Mouse (Mus musculus) midbrain, embryonic 11.5 days (tissue): Measurements from ENCODE around the gene Cyct. TPM values are rescaled to one million over a fixed set of nuclear protein-coding genes. Genes with fewer than 3 reads are reported as not detected.
A peak's percentile ranks its signal among the peaks of the same experiment; 100 is the strongest.

Source experiments
- ATAC-seq: fragments of 200-750 bp; cut with Nextera tagmentation; 2 replicates; pipeline ENCODE4 v1.8.0; 2017; ENCODE audit warnings: moderate TSS enrichment, moderate library complexity; ENCODE audit not compliant: low FRiP score
- DNase-seq: peaks from one replicate; pipeline ENCODE4 v3.0.0; 2015; ENCODE audit warnings: low spot score; ENCODE audit errors: missing footprints
- H3K27ac ChIP-seq: fragments of 300-500 bp; sonication (generic); 2 replicates; pipeline ENCODE4 v1.5.1; 2014; ENCODE audit warnings: low read depth, low read length
- H3K27me3 ChIP-seq: fragments of 300-500 bp; sonication (generic); 2 replicates; pipeline ENCODE4 v1.6.1; 2014; ENCODE audit warnings: mild to moderate bottlenecking, low read length, moderate library complexity, mixed read lengths; ENCODE audit not compliant: control insufficient read depth, insufficient read depth
- H3K36me3 ChIP-seq: fragments of 300-500 bp; sonication (generic); 2 replicates; pipeline ENCODE4 v1.6.1; 2014; ENCODE audit warnings: mild to moderate bottlenecking, low read length, moderate library complexity, mixed read lengths; ENCODE audit not compliant: control insufficient read depth, insufficient read depth
- H3K4me1 ChIP-seq: fragments of 300-500 bp; sonication (generic); 2 replicates; pipeline ENCODE4 v1.6.1; 2014; ENCODE audit warnings: low read length; ENCODE audit not compliant: control insufficient read depth, insufficient read depth
- H3K4me2 ChIP-seq: fragments of 300-500 bp; sonication (generic); 2 replicates; pipeline ENCODE4 v1.6.1; 2014; ENCODE audit warnings: mild to moderate bottlenecking, moderate library complexity
- H3K4me3 ChIP-seq: fragments of 300-500 bp; sonication (generic); 2 replicates; pipeline ENCODE4 v1.5.1; 2014; ENCODE audit warnings: low read depth, low read length
- H3K9ac ChIP-seq: fragments of 300-500 bp; sonication (generic); 2 replicates; pipeline ENCODE4 v1.6.1; 2014; ENCODE audit warnings: low read length
- H3K9me3 ChIP-seq: fragments of 300-500 bp; sonication (generic); 2 replicates; pipeline ENCODE4 v1.6.1; 2016; ENCODE audit warnings: low read length; ENCODE audit not compliant: control insufficient read depth
- WGBS: fragments of 180-500 bp; shearing (Covaris S2); extraction: QIAGEN DNeasy Blood & Tissue Kit; methylation state at CpG from one replicate; pipeline ENCODE4 v1.1.7; 2014; 5-methylcytosine and 5-hydroxymethylcytosine counted together
- polyA plus RNA-seq: library from polyadenylated mRNA; unstranded; fragments of >200 nt; fragmentation: Nextera tagmentation; extraction: Ambion mirVana; gene quantifications from 2 replicates; pipeline ENCODE4 v1.2.1, GENCODE M21; 2014

Cyct gene
- polyA plus RNA-seq, result not detected in 2 replicates

GRCm38 (mm10) chr2:76360226-76360625 lies at the start of gene Cyct:
Gene Cyct (minus strand): TSS chr2:76360450.
- H3K27me3 ChIP-seq, result no peaks in the 10 kb centered on the region
- H3K9ac ChIP-seq, result no peak within 1 kb of the TSS
- no peak within 1 kb of the TSS for H3K27ac ChIP-seq
- DNase-seq (no peak), ATAC-seq (no peak)
- H3K4me2 ChIP-seq, result no peak within 1 kb of the TSS
- H3K9me3 ChIP-seq, result no peaks in the 10 kb centered on the region
- no peaks in the 10 kb centered on the region for H3K4me1 ChIP-seq
- WGBS, result 86% methylated on average over 11 of the region's 11 CpGs
- H3K4me3 ChIP-seq, result no peak within 1 kb of the TSS
- no peaks in the 10 kb centered on the region for H3K36me3 ChIP-seq

- no peaks in the 10 kb centered on the region for H3K36me3 ChIP-seq
- no peak overlapping the region for H3K9ac ChIP-seq
- H3K4me3 ChIP-seq, result no peak overlapping the region
- 88% methylated on average over 2 of the region's 2 CpGs for WGBS
- H3K27ac ChIP-seq, result no peak overlapping the region
- no peaks in the 10 kb centered on the region for H3K9me3 ChIP-seq
- ATAC-seq (no peak), DNase-seq (peak; percentile 35)
- no peak overlapping the region for H3K4me2 ChIP-seq
- peaks cover 5% of the 10 kb centered on the region; the same call in 1 of the 2 replicates for H3K27me3 ChIP-seq
- H3K4me1 ChIP-seq, result peaks cover 4% of the 10 kb centered on the region; the same call in 1 of the 2 replicates
These were observed 49.7 kb upstream of the Cyct start for GRCm38 (mm10) chr2:76409986-76410385.

- Histone ChIP-seq H3K36me3 (no peaks in the 10 kb centered on the region), H3K27ac (no peak overlapping the region), H3K4me1 (peaks cover 4% of the 10 kb centered on the region; the same call in 1 of the 2 replicates), H3K4me3 (no peak overlapping the region), H3K9me3 (no peaks in the 10 kb centered on the region), H3K4me2 (no peak overlapping the region), H3K9ac (no peak overlapping the region), H3K27me3 (peaks cover 9% of the 10 kb centered on the region; the same call in 1 of the 2 replicates)
- WGBS, result 86% methylated on average over 1 of the region's 1 CpGs
- DNase-seq (peak; percentile 76), ATAC-seq (no peak)
These were observed 49.3 kb upstream of the Cyct start for GRCm38 (mm10) chr2:76409526-76409925.

GRCm38 (mm10) chr2:76406937-76407441 lies 46.7 kb upstream of the Cyct start:
- H3K4me2 ChIP-seq, result peak overlapping the region; percentile 96
- peak overlapping the region; percentile 85 for H3K9ac ChIP-seq
- H3K27ac ChIP-seq, result peak overlapping the region; percentile 45
- DNase-seq (peak; percentile 98), ATAC-seq (peak; percentile 74)
- H3K36me3 ChIP-seq, result no peaks in the 10 kb centered on the region
- no peaks in the 10 kb centered on the region for H3K9me3 ChIP-seq
- WGBS, result under 1% methylated on average over 45 of the region's 49 CpGs
- peak overlapping the region; percentile 76 for H3K4me3 ChIP-seq
- peaks cover 11% of the 10 kb centered on the region; the same call in 1 of the 2 replicates for H3K27me3 ChIP-seq
- peaks cover 4% of the 10 kb centered on the region; the same call in 1 of the 2 replicates for H3K4me1 ChIP-seq

- ATAC-seq, result peak; percentile 91
- Histone ChIP-seq H3K9me3 (no peaks in the 10 kb centered on the region), H3K4me1 (peaks cover 4% of the 10 kb centered on the region; the same call in 1 of the 2 replicates), H3K4me2 (peak within 1 kb of the TSS; percentile 96), H3K4me3 (peak within 1 kb of the TSS; percentile 76), H3K36me3 (no peaks in the 10 kb centered on the region), H3K9ac (peak within 1 kb of the TSS; percentile 85), H3K27me3 (peaks cover 11% of the 10 kb centered on the region; the same call in 1 of the 2 replicates), H3K27ac (peak within 1 kb of the TSS; percentile 45)
- DNase-seq, result peak; percentile 98
- WGBS, result 1% methylated on average over 77 of the region's 89 CpGs
These were observed 46.1 kb upstream of the Cyct start, which contains the start of gene Osbpl6 for GRCm38 (mm10) chr2:76406151-76406936. Gene Osbpl6 (plus strand): TSS chr2:76406508.

- H3K4me1 ChIP-seq, result peaks cover 4% of the 10 kb centered on the region; the same call in 1 of the 2 replicates
- H3K27me3 ChIP-seq, result peaks cover 11% of the 10 kb centered on the region; the same call in 1 of the 2 replicates
- peak overlapping the region; percentile 85 for H3K9ac ChIP-seq
- WGBS, result 3% methylated on average over 15 of the region's 15 CpGs
- ATAC-seq, result no peak
- H3K36me3 ChIP-seq, result no peaks in the 10 kb centered on the region
- no peaks in the 10 kb centered on the region for H3K9me3 ChIP-seq
- peak overlapping the region; percentile 76 for H3K4me3 ChIP-seq
- H3K27ac ChIP-seq, result no peak overlapping the region
- H3K4me2 ChIP-seq, result peak overlapping the region; percentile 96
- DNase-seq, result peak; percentile 96
These were observed 45.4 kb upstream of the Cyct start for GRCm38 (mm10) chr2:76405596-76406150.

- ATAC-seq, result no peak
These were observed 39.9 kb upstream of the Cyct start for GRCm38 (mm10) chr2:76400178-76400577.

GRCm38 (mm10) chr2:76386531-76386930 lies 26.3 kb upstream of the Cyct start:
- no peaks in the 10 kb centered on the region for H3K27me3 ChIP-seq
- H3K9ac ChIP-seq, result no peak overlapping the region
- no peak overlapping the region for H3K4me2 ChIP-seq
- no peak overlapping the region for H3K4me3 ChIP-seq
- H3K27ac ChIP-seq, result no peak overlapping the region
- ATAC-seq (no peak), DNase-seq (peak; percentile 67)
- H3K36me3 ChIP-seq, result peaks cover 3% of the 10 kb centered on the region
- no peaks in the 10 kb centered on the region; the same call in 1 of the 2 replicates for H3K4me1 ChIP-seq
- no peaks in the 10 kb centered on the region for H3K9me3 ChIP-seq

More at GRCm38 (mm10) chr2:76400178-76400577, 39.9 kb upstream of the Cyct start:
- Histone ChIP-seq H3K36me3 (no peaks in the 10 kb centered on the region), H3K4me2 (no peak overlapping the region), H3K9me3 (no peaks in the 10 kb centered on the region), H3K27ac (no peak overlapping the region), H3K4me3 (no peak overlapping the region), H3K27me3 (peaks cover 8% of the 10 kb centered on the region; the same call in 1 of the 2 replicates), H3K9ac (no peak overlapping the region), H3K4me1 (no peaks in the 10 kb centered on the region)
- DNase-seq, result no peak

- Histone ChIP-seq H3K4me1 (no peaks in the 10 kb centered on the region), H3K27me3 (no peaks in the 10 kb centered on the region), H3K9ac (no peak overlapping the region), H3K36me3 (peaks cover 13% of the 10 kb centered on the region), H3K4me2 (no peak overlapping the region), H3K27ac (no peak overlapping the region), H3K9me3 (no peaks in the 10 kb centered on the region), H3K4me3 (no peak overlapping the region)
- DNase-seq (no peak), ATAC-seq (no peak)
- WGBS, result 96% methylated on average over 19 of the region's 19 CpGs
These were observed 18.4 kb upstream of the Cyct start for GRCm38 (mm10) chr2:76378646-76379045.
